Mouse (Mus musculus) layer of hippocampus, adult 8-10 months (tissue): ENCODE data around the gene Zc3h4. TPM values are rescaled to one million over a fixed set of nuclear protein-coding genes. Genes with fewer than 3 reads are reported as not detected.
A peak's percentile ranks its signal among the peaks of the same experiment; 100 is the strongest.
"Not testable (repeated sequence)": the region's sequence is repeated elsewhere in the genome, so short reads cannot be mapped to it uniquely, and the experiment has no call there.

Source experiments
- DNase-seq, 2 experiments: peaks; one replicate each; pipeline ENCODE4 v3.0.0; 2022; ENCODE audit warnings: low spot score in 2 of 2
- total RNA-seq, 4 experiments: library from RNA; stranded (reverse); gene quantifications; 2 replicates each; pipeline ENCODE4 v1.2.4; 2022

The Zc3h4 gene
- total RNA-seq: 10 to 100 TPM; 43.3 to 50.2 (median 47.1) TPM

DNA sequence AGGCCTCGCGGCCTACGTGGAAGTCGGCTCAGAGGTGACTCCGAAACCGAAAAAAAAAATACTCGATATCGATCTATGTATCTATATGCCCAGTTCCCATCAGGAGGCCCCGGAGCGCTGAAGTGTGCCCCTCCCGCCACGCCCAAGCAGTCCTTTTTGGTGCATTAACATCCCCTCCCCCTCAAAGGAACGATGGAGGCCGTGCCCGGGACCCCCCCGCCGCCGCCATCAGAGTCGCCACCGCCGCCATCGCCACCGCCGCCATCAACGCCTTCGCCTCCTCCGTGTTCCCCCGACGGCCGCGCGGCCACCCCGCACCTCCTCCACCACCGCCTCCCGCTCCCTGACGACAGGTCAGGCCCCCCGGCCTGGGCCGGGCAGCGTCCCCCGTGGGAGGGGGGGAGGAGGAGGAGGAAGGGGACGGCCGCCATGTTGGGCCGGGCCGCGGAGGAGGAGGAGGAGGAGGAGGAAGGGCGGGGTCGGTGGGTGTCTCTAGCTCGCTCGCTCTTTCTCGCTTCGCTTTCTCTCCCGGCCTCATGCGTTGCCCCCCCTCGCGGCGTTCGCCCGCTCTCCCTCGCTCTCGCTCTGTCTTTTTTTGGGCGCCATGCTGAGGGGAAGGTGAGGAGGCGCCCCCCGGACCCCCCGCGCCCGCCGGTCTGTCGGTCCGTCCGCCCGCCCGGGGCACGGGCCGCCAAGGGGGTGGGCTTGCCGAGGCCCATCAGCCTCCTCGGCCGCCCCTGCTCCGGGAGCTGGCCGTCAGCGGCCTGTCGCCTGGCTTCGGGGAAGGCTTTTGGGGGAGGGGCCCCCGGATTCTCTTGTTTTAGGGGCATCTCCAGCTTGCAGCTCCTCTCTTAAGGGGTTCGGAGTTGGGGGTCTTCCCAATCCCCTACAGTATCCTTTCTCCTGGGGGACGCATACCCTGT, at the start of gene Zc3h4:
TSS of gene Zc3h4 (plus strand) at position 222 of the 923 bp plus-strand sequence.
- peak; percentile 79 for DNase-seq

DNA sequence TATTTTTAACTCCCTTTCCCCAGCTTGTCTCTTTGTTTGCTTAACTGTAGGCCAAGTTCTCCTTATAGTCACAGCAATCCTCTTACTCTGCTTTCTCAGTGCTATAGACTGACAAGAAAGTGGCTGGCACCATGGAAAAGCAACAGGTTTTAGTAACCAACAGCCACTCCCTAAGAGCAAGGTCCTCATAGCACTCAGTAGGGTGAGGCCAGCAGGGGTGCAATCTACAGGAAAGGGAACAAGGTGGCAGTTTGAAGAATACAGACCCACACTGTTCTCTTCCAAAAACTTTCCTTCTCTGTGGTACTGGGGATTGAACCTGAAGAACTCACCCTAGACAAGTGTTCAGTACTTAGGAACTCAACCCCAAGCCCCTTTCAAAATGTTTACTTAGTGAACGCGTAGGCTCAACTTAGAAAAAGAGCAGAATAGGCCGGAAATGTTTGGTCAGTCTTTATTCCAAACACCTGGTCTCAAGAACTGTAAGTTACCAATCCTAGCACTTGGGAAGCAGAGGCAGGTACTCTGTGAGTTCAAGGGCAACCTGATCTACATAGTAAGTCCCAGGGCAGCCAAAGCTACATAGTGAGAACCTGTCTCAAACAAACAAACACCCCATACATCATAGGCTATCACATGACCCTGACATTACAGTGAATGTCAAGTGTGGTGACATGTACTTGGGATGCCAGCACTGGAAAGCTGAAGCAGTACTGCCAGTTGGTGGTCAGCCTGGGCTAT, 44.7 kb upstream of the Zc3h4 start:
- no peak for DNase-seq

DNA sequence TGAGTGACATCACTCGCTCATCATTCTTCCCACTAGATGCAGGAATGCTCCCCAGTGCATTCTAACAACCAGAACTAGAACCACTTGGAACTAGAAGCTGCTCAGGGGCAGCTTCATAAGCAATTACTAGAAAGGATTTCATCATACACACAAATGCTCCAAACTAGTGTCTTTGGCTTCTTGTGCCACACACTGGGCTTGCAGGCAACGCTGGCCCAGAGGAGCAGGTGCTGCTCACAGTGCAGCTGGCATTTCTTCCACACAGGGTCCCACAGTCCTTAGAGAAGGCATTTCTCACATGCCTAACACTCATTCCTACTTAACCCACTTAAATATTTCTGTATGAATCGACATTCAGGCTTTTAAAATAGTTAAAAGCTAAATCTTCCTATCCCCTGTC, 43.1 kb upstream of the Zc3h4 start:
- no peak for DNase-seq

DNA sequence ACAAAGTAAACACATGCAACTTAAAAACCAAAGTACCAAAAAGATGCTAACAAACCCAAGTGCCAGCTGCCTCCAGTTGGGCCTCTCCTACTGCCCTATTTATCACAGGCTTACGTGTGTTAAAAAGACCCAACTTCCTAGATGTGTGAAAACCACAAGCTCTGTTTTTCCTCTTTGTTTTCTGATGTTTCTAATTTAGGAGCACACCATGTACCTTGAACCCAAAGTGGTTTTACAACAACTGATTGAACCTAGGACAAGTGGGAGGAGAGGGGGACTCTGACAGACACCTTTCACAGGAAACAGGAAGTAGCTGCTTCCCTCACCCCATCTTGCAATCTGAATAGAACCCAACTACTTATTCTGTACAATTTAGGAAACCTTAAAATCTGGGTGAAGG, 36.4 kb upstream of the Zc3h4 start:
- DNase-seq: no peak

DNA sequence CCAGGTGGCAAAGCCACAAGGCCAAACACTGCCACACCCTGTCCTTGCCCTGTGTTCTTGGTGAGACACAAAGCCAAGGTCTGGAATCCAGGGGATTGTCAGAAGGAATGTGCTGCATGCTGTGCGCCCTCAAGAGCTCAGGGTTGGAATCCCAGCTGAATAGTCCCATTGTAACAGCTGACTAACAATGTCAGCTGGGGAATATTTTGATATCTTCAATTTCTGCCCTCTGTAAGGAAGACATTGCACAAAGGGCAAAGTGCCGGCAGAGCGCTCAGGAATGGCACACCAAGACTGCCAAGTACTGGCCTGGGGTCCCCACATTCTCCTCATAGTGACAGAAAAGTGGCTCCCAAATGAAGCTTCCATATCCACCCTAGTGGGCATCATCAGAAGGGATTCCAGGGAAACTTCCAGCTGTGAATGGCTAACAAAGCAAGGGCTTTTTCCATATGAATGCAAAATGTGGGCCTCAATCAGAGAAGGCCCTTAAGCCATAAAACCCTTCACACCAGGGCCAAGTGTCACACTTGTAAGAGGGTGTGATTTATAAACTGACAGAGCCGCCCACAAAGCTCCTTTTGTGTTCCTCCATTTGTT, 35.7 kb upstream of the Zc3h4 start:
- DNase-seq: no peak

DNA sequence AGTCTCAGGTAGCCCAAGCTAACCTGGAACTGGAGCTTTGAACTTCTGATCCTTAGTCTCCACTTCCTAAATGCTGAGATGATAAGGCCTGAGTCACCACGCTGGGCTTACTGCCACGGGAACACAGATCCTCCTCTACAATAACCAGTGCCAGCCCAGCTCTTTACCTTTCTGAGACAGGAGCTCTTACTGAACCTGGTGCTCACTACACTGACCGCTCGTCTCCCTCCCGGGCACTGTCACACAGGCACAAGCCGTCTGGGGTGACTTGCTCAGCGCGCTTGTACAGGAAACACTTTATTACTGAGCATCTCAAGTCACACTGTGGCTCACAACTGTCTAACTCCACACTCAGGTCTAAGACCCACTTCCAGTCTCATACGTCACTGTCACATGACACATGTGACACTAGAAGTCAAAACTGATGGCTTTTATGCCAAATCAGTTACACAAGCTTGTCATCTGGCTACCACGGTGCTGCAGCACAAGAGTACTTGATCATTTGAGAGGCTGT, 34.5 kb upstream of the Zc3h4 start:
- no peak for DNase-seq

DNA sequence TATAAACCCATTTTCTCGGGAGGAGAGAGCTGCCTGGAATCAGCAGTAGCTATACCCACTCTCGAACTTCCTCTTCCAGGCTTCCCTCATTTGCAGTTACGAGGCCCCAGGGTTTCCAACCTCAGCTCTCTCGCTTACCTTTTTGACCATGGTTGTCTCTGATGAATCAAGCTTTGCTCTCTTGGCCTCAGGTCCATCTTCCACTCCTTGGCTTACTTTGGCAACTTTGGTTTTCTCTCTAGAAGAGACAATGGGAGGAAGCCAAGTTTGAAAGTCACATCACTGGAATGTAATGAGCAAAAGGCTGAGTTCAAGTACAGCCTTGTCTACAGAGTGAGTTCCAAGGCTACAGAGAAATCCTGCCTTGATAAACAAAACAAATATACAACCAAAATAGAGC, 34.0 kb upstream of the Zc3h4 start:
- no peak for DNase-seq

DNA sequence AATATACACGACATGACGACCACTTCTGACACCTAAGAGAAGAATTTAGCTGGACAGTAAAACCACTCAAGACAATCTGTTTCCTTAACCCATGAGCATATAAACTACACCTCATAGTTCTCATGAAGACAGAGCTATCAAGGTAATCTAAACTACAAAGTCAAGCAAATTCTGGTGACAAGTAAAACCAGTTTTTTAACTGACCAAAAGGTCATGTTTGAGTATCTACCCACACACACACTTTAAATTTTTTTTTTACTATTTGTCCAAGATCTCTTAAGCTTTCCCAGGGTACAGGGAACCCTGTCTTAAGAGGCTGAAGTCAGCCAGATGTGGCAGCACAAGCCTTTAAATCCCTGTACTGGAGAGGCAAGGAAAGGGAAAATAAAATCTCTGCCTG, 31.9 kb upstream of the Zc3h4 start:
- no peak for DNase-seq

DNA sequence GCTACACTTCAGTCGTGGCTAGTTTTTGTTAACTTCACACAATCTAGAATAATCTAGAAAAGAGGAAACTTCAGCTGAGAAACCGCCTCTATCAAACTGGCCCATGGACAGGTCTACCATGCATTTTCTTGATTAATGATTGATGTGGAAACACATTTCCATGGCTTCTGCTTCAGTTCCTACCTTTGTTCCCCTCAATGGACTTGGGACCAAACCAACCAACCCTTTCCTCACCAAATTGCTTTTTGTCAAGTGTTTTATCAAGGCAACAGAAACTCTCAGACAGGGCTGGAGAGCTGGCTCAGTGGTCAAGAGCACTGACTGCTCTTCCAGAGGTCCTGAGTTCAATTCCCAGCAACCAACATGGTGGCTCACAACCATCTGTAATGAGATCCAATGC, 30.1 kb upstream of the Zc3h4 start:
- DNase-seq: no peak

DNA sequence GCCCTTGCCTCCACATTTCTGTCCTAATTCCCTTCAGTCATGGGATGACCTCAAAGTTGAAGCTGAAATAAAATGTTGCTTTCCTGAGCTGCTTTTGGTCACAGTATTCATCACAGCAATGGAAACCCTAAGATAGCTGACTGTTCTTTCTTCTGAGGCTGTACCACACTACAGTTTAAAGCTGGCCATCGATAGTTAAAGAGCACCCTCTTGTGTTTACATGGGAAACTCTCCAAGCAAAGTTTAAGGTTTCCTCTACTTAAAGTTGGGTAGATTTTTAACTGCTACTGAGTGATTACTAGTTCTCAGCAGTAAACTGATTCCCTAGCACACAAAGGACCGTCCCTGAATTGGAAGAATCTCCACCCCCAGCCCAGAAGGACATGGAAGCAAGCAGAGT, 27.0 kb upstream of the Zc3h4 start:
- no peak for DNase-seq

DNA sequence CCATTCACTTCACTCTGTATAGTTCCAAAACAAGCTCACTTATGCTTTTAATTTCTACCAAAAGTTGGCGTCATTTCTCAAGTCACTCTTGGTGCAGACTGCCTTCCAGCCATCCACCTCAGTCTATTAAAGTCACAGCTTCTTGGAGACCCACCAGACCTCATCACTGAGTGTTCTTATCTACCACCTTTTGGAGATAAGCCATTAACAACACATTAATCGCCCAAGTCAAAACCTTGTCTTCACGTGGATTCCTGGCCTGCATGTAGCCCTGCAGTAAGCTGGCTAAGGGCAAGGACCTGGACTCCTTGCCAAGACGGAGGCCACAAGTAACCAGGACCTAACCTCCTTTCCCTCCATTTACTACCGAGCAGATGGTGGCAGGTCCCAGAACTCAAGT, 25.7 kb upstream of the Zc3h4 start:
- no peak for DNase-seq

DNA sequence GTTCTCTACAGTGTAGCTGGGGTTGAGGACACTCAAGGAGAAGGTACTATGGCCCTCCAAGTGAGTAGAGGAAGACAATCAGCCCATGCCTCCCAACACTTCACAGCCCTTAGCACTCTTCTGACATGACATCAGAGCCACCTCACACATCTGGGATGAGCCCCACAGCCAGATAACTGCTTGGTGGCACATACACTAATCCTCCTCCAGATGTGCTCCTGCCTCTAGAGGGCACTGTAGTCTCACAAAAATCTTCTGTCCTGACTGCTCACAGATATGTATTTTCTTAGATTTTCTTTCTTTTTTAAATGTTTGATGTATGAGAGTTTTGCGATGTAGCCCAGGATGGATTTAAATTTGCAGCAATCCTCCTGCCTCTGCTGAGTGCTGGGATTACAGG, 24.2 kb upstream of the Zc3h4 start:
- DNase-seq: peak in 1 of 2 experiments; percentile 32

DNA sequence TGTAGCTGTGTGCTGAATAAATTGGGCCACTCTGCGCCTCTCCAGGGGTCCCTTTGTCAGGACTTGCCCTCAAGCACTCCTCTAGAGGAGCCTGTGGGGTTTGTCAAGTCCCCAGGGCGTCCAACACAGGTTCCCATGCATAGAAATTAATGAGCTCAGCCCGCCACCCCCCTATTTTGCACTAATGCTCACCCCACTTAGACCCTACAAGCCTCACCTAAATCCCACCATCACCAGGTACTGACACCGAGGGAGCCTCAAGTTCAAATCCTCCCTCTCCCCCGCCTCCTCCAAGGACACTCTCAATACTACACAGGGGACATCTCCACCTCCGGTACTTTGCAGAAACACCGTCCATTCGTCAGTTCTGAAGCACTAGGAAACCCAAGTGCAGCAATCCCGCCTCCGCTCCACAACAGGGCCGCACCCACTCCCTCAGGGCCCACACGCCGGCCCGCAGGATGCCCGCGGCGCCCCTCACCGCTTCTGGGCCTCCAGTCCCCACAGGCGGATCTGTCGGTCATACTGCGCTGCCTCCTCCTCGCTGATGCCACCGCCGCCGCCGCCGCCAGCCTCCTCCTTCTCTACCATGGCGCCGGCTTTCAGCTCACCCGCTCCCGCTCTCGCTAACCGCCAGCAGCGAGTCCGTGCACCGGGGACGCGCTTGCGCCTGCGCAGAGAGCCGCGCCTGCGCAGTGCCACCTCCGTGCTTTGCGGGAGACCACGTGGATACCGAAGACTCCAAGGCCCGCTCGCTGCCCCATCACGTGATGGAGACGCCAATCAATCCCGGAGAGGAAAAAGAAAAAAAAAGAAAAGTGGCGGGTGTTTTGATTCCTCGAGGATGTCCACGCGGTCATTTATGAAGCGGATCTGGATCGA, 13.3 kb upstream of the Zc3h4 start, which contains the start of gene Sae1:
TSS of gene Sae1 (minus strand) at position 647 of the 882 bp plus-strand sequence.
- peak; percentile 96 for DNase-seq

DNA sequence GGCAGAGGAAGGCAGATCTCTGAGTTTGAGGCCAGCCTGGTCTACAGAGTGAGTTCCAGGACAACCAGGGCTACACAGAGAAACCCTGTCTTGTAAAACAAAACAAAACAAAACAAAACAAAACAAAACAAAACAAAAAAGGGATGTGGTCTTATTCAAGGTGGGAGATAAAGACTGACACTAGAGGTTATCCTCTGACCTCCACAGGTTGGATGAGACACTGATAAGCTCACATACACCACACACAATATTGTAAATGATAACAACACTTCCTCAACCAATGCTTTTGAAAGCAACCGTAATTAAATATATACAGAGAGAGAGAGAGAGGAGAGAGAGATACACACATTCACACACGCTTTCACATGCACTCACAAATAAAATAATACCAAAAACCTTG, 10.8 kb upstream of the Zc3h4 start:
- DNase-seq: not testable (repeated sequence)

DNA sequence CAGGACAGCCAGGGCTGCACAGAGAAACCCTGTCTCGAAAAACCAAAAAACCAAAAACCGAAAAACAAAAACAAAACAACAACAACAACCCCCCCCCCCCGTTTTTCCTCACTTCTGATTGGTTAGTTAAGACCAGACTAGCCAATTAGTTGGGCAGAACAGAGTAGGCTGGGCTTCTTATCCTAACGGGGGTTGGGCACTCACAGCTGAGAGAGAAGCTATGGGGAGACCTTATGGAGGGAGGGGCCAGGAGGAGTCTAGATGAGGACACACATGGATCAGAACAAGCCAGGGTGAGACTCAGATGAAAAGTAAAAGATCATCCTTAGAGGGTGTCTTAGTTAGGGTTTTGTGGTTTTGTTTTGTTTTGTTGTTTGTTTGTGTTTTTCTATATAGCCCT, 7.8 kb upstream of the Zc3h4 start:
- DNase-seq: no peak

DNA sequence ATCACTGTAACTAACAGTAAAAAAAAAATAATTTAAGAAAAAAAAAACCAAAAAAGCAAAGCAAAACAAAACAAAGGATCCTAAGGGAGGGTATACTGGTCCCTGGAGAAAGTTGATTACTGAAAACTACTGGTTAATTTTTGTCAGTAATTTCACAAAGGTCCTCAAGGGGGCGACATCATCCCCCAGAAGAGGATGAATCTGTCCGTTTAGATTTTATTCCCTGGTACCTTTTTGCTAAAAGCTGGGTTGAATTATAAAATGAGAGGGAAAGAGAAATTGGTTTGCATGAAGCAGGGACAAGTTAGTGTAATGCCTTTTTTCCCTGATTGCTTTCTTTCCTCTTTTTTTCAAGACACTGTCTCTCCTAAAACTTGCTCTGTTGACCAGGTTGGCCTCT, 4.8 kb upstream of the Zc3h4 start:
- peak in 1 of 2 experiments; percentile 17 for DNase-seq

DNA sequence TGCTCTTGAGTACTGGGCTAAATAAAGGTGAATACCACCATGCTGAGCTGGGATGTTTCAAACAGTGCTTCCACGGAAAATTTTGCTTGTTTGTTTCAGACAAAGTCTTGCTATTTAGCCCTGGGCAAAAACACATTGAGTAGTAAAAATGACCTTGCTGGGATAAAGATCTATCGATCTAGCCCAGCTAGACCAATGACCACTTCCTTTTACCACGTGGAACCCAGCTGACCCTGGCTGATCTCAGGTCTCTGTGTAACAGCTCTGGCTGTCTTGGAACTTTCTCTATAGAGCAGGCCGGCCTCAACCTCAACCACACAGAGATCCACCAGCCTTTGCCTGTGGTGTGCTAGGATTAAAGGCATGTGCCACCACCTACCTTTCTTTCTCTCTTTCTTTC, 3.2 kb upstream of the Zc3h4 start:
- no peak for DNase-seq

DNA sequence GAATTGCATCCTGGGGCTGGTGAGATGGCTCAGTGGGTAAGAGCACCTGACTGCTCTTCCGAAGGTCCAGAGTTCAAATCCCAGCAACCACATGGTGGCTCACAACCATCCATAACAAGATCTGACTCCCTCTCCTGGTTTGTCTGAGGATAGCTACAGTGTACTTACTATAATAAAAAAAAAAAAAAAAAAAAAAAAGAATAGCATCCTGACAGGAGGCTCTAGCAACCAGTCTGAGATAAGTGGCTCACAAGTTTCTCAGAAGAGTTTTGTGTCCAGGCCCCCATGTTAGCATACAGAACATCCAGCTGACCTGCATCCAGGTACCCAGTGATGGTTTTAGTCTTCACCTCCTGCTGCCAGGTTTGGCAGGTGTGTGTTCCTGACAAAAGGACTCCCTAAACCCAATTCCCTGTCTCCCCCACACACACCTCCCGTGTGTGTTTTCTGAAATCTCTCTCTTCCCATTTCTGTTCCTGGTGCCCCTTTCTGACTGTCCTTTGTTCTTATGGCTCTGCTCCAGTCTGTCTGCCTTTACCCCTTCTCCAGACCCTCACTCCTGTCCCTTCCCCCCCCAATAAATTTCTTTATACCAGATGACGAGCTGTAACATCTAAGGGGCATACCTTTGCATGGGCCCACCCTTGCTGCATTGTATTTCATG, 2.2 kb upstream of the Zc3h4 start:
- no peak for DNase-seq

DNA sequence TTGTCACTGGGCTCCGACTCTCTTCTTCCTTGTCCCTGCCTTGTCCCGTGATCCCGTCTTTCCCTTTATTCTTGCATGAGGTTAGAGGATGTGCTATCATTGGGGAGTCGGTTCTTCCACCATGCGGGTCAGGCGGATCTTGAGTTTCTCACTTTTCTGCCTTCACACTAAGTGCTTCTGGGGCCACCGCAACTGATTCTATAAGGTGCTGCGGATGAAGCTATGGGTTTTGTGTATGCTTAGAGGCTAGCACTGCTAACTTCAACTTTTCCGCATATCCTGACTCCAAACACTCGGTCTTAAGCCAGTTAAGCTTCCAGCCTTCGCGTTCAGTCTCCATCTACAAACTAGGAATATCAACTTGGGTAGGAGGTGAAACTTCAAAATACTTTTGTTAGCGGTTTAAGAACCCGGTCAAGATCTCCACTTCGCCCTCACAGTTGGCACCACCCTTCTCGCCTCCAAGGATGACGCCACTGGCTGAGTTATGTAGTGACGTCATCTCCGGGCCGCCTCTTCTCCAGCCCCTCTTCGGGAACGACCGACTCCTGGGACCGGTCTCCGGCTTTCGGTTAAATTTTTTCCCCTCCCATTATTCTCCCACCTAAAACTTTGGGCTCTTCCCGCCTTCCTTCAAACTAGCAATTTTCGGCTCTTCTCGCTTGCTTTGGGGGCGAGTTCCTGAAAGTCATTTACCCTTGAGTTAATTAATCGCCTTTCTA, 1.5 kb upstream of the Zc3h4 start:
- DNase-seq: peak; percentile 90 to 91
